ENCODE assay signal across 15 mouse cellular contexts in genomic region chr11:88258212-88258611, GRCm38 (mm10). TPM values are rescaled to one million over a fixed set of nuclear protein-coding genes. Genes with fewer than 3 reads are reported as not detected.
DNase-seq lines count a peak whose midpoint lies in the region; ATAC-seq and TF ChIP-seq lines count a peak whose summit lies in the region.
"Had no signal": no experiment of that assay in that cellular context is flagged by ENCODE, and none has a peak within 500 bp of the region (broad histone marks: within the 10 kb centered on the region; RNA-seq: fewer than 3 reads in every experiment).

No protein-coding gene starts in this region.

- peak; percentile 46 for TF ChIP-seq RAD21 in CH12.LX (IDR thresholded peaks at IDR 0.05; ENCODE audit: low read depth, low read length)

- 58% methylated on average over 4 of the region's 4 CpGs for WGBS in liver, embryonic 14.5 days (ENCODE audit: insufficient replicate concordance)

- no peak overlapping the region for H3K9ac ChIP-seq in liver, embryonic 14.5 days (replicated peaks)
- H3K9ac ChIP-seq in CH12.LX (ENCODE audit: insufficient read depth, low read depth): no peak overlapping the region
- H3K9ac ChIP-seq: heart, embryonic 13.5 days; hindbrain, embryonic 15.5 days had no signal

- peak; percentile 61 for TF ChIP-seq CTCF in liver, embryonic 14.5 days (IDR thresholded peaks at IDR 0.05; ENCODE audit: low read depth)
- TF ChIP-seq CTCF in CH12.LX (conservative IDR thresholded peaks at IDR 0.05 in 1 of 2, IDR thresholded peaks at IDR 0.05 in 1 of 2; ENCODE audit: low read depth in 2 of 2, low read length in 2 of 2): peak; percentile 52 to 60; a peak in 3 of 4 replicates

- H3K4me1 ChIP-seq in liver, embryonic 14.5 days (replicated peaks; ENCODE audit: control insufficient read depth in 2 of 2, insufficient read depth in 2 of 2, low read length in 1 of 2): no peaks in the 10 kb centered on the region
- H3K4me1 ChIP-seq in CH12.LX (ENCODE audit: control insufficient read depth in 1 of 2, insufficient read depth in 2 of 2): peaks cover 0 to 5% of the 10 kb centered on the region in 2 experiments; a peak in 2 of 4 replicates

- no peak overlapping the region for H3K4me2 ChIP-seq in liver, embryonic 14.5 days (ENCODE audit: low read depth)
- no peak overlapping the region for H3K4me2 ChIP-seq in CH12.LX (ENCODE audit: insufficient read depth, low read depth, poor library complexity, severe bottlenecking)
- H3K4me2 ChIP-seq: heart, embryonic 13.5 days; hindbrain, embryonic 15.5 days had no signal

- TF ChIP-seq EP300 in liver, embryonic 14.5 days (IDR thresholded peaks at IDR 0.05; ENCODE audit: low read depth): no peak
- TF ChIP-seq EP300 in CH12.LX (IDR thresholded peaks at IDR 0.05; ENCODE audit: low read length): no peak

- H3K9me3 ChIP-seq in liver, embryonic 14.5 days (ENCODE audit: control insufficient read depth, low read length): no peaks in the 10 kb centered on the region
- peaks cover 23% of the 10 kb centered on the region for H3K9me3 ChIP-seq in CH12.LX (replicated peaks; ENCODE audit: low read length)
- H3K9me3 ChIP-seq: hindbrain, embryonic 15.5 days had no signal

- in situ Hi-C loops in CH12.LX (cut with MboI; ENCODE audit: low pct_ligation_motif_present, low pct_unique_long_range_greater_than_20kb, low sequenced_read_pairs): loop anchor here (10.0 kb wide), 1 partner anchor 567 kb away; no protein-coding TSS in a partner anchor

- no peak for ATAC-seq in CD4-positive, CD25-positive, alpha-beta regulatory T cell, adult 4 months
- ATAC-seq in liver, embryonic 14.5 days (ENCODE audit: insufficient read depth): no peak

- no peak for TF ChIP-seq POLR2A in CH12.LX (IDR thresholded peaks at IDR 0.05; ENCODE audit: low read depth, low read length)

- DNase-seq in CD4-positive, CD25-positive, alpha-beta regulatory T cell, adult 2 months (ENCODE audit: low read depth, low spot score): peak; percentile 41
- DNase-seq in liver, embryonic 14.5 days (ENCODE audit: low read depth in 3 of 3, low spot score in 3 of 3): no peak
- DNase-seq in liver (no peak), CH12.LX (ENCODE audit: extremely low read depth) (no peak)
- peak; percentile 15 for DNase-seq in c-Kit-negative CD71-positive TER-119-positive erythroid progenitor cells, embryonic 14.5 days (ENCODE audit: low read depth, low spot score)
- no peak for DNase-seq in left cerebral cortex, postnatal 4 days
- no peak for DNase-seq in embryo, embryonic 10 days (ENCODE audit: low spot score)
- DNase-seq: kidney, postnatal 4 days; lung, postnatal 36 days; spleen, adult 18-20 months had no signal

- dilution Hi-C loops in CH12.LX (cut with MboI; ENCODE audit: extremely low pct_ligation_motif_present, extremely low pct_unique_long_range_greater_than_20kb, low sequenced_read_pairs): no loop called here

- no peak overlapping the region for H3K4me3 ChIP-seq in liver, embryonic 14.5 days (ENCODE audit: insufficient read depth in 1 of 2, low read depth in 2 of 2, low read length in 2 of 2)
- no peak overlapping the region for H3K4me3 ChIP-seq in CH12.LX (replicated peaks in 1 of 3; ENCODE audit: low read depth in 2 of 3, low read length in 2 of 3, poor library complexity in 1 of 3)
- H3K4me3 ChIP-seq: heart, embryonic 13.5 days; hindbrain, embryonic 15.5 days had no signal

- no peak overlapping the region for H3K27ac ChIP-seq in liver, embryonic 14.5 days
- no peak overlapping the region for H3K27ac ChIP-seq in CH12.LX (ENCODE audit: insufficient read depth, low read depth)
- H3K27ac ChIP-seq: heart, embryonic 13.5 days; hindbrain, embryonic 15.5 days had no signal

- no peaks in the 10 kb centered on the region for H3K27me3 ChIP-seq in liver, embryonic 14.5 days (ENCODE audit: control insufficient read depth, insufficient read depth, low read length)
- H3K27me3 ChIP-seq in CH12.LX (replicated peaks): peaks cover 23% of the 10 kb centered on the region
- H3K27me3 ChIP-seq: heart, embryonic 13.5 days; hindbrain, embryonic 15.5 days had no signal

- H3K36me3 ChIP-seq in liver, embryonic 14.5 days (replicated peaks; ENCODE audit: control insufficient read depth, insufficient read depth, low read depth): no peaks in the 10 kb centered on the region
- no peaks in the 10 kb centered on the region for H3K36me3 ChIP-seq in CH12.LX (replicated peaks in 1 of 2; ENCODE audit: control insufficient read depth in 1 of 2, insufficient read depth in 1 of 2, low read length in 1 of 2)
- H3K36me3 ChIP-seq: hindbrain, embryonic 15.5 days had no signal

- H3K79me2 ChIP-seq in CH12.LX (replicated peaks; ENCODE audit: control insufficient read depth, extremely low read depth, insufficient read depth, poor library complexity, severe bottlenecking): no peaks in the 10 kb centered on the region

- intact Hi-C loops in left cerebral cortex, postnatal 4 days (cut with DNase I): loop anchor here (10.0 kb wide), 1 partner anchor 477 kb away; no protein-coding TSS in a partner anchor

TF ChIP-seq in CH12.LX, 34 proteins besides CTCF, POLR2A, EP300 and RAD21:
- TF ChIP-seq ZC3H11A (IDR thresholded peaks at IDR 0.05; ENCODE audit: low read depth, low read length): no peak
- no peak for TF ChIP-seq UBTF (IDR thresholded peaks at IDR 0.05; ENCODE audit: low read depth, low read length)
- no peak for TF ChIP-seq JUND (conservative IDR thresholded peaks at IDR 0.05; ENCODE audit: low read depth, low read length)
- TF ChIP-seq SMC3 (IDR thresholded peaks at IDR 0.05; ENCODE audit: low read depth, low read length): peak; percentile 46
- no peak for TF ChIP-seq ZMIZ1 (IDR thresholded peaks at IDR 0.05; ENCODE audit: low read depth, low read length)

RNA-seq across cellular contexts. Expression of gene Ccdc182, which starts 35.6 kb away (rescaled TPM):
- polyA plus RNA-seq in CD4-positive, CD25-positive, alpha-beta regulatory T cell, adult 4 months (2017; shearing (Covaris generic)): not detected
- 0.03 TPM in 1 of 2 replicates, not detected in the other for polyA plus RNA-seq in liver, embryonic 14.5 days (2012; rRNA removed)
- not detected in 2 replicates for polyA plus RNA-seq in liver, embryonic 14.5 days (2014; fragmentation: Nextera tagmentation; extraction: Ambion mirVana)
- total RNA-seq in CH12.LX (2012; rRNA removed): not detected in 2 replicates
- not detected in 2 replicates for total RNA-seq in CH12.LX (2014; rRNA removed)
- polyA plus RNA-seq in CH12.LX (2012; ENCODE audit: insufficient read length, low read depth): not detected in 2 replicates
- not detected for total RNA-seq in left cerebral cortex, postnatal 4 days (2021)
- total RNA-seq: gastrocnemius, adult 18-20 months had no signal
- polyA plus RNA-seq: cortical plate, adult 2 months; heart, embryonic 13.5 days had no signal

RNA-seq across cellular contexts. Expression of gene Mrps23, which starts 54.0 kb away (rescaled TPM):
- 100 to 1,000 TPM in 1 of 2 experiments, 10 to 100 TPM in 1; 79.7 to 103 TPM for polyA plus RNA-seq in CD4-positive, CD25-positive, alpha-beta regulatory T cell, adult 4 months (2017; shearing (Covaris generic))
- polyA plus RNA-seq in liver, embryonic 14.5 days (2012; rRNA removed): 20.6 and 30.2 TPM in 2 replicates
- 33.3 and 33.7 TPM in 2 replicates for polyA plus RNA-seq in liver, embryonic 14.5 days (2014; fragmentation: Nextera tagmentation; extraction: Ambion mirVana)
- 216 and 227 TPM in 2 replicates for total RNA-seq in CH12.LX (2012; rRNA removed)
- total RNA-seq in CH12.LX (2014; rRNA removed): 185 and 213 TPM in 2 replicates
- polyA plus RNA-seq in CH12.LX (2012; ENCODE audit: insufficient read length, low read depth): 233 and 262 TPM in 2 replicates
- 10 to 100 TPM; 55.2 to 65.1 TPM for total RNA-seq in left cerebral cortex, postnatal 4 days (2021)

Comparison
In these comparisons a context has a peak if more than half of its experiments do, and no peak if none do; other contexts are left out.
1. DNase-seq: peak in CD4-positive, CD25-positive, alpha-beta regulatory T cell, adult 2 months (single experiment) and c-Kit-negative CD71-positive TER-119-positive erythroid progenitor cells, embryonic 14.5 days (single experiment); none in liver, embryonic 14.5 days (0 of 3), liver (single experiment), CH12.LX (single experiment), left cerebral cortex, postnatal 4 days (single experiment) and embryo, embryonic 10 days (single experiment).